Mouse (Mus musculus): ENCODE measurements at regions not wholly inside any gene's neighbourhood (a gene's known extent, or its start where the extent isn't known, plus 50 kb on each side); places are given as distances from the start of the nearest gene placed in this dataset.

DNA sequence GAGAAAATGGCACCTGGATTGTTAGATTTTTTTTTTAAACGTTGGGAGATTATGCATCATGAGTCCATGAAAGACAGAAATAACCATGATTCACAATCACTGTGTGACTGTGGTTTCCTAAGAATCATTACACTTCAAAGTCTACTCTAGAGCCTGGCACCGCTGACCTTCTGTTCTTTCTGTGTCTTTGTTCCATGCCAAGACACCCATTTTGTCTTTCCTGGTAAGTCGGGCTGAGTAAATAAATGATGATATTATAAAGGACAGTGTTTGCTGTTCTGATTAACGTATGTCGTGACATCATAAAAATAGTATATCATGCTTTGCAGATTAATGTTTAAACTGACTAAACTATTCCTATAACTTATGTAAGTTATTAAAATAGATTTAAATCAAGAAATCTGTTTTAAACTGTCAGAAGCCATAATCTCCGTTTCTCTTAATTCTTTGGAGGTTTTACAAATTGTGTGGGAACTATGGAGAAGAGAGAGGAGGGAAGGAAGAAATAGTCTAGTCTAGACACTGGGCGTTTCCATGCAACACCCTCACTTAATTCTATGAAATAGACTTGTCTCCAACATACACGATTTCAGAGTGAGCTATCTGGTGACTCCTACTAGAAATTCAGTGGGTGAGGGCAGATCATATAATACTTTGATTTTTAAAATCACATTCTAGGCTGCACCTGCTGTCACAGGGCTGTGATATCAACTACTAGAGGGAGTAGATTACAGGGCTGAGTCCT, 388.7 kb downstream of the Klf5 start:
- no peak for DNase-seq (ENCODE audit: low spot score in 2 of 2)
- intact Hi-C loops (cut with DNase I): no loop called here

DNA sequence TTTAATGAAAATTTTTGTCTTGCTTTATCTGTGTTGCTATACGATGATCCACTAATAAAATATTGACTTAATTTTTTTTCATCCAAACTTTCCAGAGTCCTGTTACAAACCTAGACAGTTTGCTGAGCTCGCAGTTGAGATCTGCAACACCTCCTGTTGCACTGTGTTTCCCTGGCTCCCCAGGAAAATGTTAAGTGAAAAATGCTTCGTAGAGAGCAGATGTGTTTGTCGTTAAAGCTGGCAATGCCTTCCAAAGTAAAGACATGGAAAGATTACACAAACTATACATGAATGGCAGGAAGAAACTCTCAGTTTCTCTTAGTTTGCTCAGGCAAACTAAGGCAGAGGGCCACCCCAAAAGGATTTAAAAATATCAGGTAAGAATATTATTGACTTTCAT, 389.9 kb downstream of the Klf5 start:
- DNase-seq (ENCODE audit: low spot score in 2 of 2): no peak
- intact Hi-C loops (cut with DNase I): no loop called here

DNA sequence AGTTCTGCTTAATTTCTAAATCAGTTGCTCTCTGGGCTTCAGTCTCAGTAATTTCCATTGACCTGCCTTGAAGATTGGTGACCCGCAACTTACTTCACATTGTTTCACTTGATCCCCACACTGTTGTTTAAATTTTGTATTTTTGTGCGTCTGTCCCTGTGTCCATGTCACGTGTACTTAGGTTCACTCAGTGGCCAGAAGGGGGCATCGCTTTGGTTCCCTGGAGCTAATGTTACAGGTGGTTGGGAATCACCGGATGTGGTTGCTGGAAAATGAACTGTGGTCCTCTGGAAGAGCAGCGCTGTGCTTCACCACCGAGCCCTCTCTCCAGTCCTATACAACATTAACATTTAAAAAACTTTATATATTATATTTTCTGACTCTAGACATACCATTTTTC, 397.8 kb downstream of the Klf5 start:
- DNase-seq (ENCODE audit: low spot score in 2 of 2): no peak
- intact Hi-C loops (cut with DNase I): no loop called here

DNA sequence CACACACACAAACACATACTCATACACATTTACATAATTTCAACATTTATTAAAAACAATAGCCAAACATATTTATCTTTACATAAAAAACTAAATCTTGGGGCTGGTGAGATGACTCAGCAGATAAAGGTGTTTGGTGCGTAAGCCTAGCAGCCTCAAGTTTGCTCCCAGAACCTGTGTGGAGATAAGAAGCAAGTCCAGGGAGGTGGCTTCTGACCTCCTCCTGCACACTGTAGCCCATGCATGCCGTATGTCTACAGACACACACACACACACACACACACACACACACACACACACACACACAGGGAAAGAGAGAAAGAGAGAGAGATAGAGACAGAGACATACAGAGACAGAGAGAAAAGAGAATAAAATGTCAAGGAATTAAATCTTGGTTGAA, 401.1 kb downstream of the Klf5 start:
- intact Hi-C loops (cut with DNase I): no loop called here
- DNase-seq (ENCODE audit: low spot score in 2 of 2): no peak

DNA sequence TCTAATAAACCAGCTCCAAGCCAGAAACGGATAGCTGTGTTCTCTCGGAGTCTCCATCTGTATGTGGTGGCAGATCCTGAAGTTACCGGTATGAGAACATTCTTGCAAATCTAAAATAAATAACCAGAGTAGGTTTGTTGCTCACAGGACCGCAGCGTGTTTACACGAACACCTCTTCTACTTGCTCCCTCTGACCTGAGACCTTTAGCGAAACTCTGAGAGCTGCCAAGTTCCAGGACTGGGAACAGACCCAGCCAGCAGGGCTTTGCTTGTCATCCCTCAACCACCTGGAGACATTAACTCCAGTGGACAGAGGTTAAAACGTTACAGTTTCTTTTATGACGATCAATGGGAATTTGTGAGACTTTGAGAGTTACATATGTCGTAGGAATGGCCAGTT, 407.5 kb downstream of the Klf5 start:
- intact Hi-C loops (cut with DNase I): no loop called here
- DNase-seq (ENCODE audit: low spot score in 2 of 2): no peak

DNA sequence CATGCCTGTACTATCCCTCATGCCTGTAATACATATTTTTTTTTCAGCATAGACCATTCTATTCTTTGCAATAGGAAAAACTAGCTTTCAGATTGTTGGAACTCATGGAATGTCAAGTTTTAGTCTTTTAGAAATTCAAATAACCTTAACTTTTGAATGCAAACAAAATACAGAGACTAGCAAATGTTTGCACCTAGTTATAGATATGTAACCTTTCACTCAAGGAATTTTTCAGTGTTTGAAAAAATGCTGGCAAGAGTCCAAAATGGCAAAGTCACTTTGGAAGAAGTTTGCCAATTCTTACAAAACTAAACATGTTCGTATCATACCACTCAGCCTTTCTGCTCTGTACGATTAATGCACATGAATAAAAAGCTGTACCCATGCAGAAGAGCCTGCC, 409.6 kb downstream of the Klf5 start:
- no peak for DNase-seq (ENCODE audit: low spot score in 2 of 2)
- intact Hi-C loops (cut with DNase I): no loop called here

DNA sequence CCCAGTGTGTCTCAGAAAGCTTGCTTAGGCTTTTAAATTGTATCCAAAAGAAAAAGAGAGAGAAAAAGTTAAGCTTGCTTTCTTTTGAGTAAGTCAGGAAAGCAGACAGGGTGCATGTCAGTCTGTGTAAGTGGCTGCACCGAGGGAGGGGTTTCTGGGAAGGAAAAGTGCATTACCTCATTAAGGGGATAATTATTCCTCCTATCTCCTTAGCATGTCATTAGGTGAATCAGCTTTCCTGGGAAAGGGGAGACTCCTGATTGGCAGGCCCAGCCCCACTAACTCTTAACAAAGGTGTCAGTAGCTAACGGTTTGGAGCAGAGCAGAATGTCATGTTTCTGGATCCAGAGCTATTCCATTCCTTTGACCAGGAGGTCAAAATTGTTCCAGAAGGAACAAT, 411.3 kb downstream of the Klf5 start:
- intact Hi-C loops (cut with DNase I): no loop called here
- DNase-seq (ENCODE audit: low spot score in 2 of 2): no peak

DNA sequence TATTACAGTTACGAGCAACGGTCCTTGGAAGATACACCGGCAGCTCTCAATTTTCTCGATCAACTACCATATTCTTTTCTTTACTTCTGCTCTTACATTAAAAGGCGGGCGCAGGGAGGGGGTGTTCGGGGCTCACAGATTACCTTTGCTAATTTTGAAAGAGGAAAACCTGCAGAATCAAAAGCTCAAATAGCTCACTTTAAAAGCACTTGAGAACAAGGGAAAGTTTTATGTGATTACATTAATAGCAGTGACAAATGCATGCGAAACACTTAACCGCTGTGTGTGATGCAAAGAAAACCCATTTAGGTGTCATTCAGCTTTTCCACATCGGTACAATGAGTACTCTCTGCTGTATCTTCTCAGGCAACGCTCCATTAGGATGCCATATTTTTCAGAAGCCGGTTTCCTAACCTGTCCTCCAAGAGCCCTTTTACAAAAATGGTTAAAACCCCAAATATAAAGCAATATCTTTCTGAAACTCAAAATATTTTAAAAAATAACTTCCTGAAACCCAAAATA, 412.2 kb downstream of the Klf5 start:
- no peak for DNase-seq (ENCODE audit: low spot score in 2 of 2)
- intact Hi-C loops (cut with DNase I): no loop called here

DNA sequence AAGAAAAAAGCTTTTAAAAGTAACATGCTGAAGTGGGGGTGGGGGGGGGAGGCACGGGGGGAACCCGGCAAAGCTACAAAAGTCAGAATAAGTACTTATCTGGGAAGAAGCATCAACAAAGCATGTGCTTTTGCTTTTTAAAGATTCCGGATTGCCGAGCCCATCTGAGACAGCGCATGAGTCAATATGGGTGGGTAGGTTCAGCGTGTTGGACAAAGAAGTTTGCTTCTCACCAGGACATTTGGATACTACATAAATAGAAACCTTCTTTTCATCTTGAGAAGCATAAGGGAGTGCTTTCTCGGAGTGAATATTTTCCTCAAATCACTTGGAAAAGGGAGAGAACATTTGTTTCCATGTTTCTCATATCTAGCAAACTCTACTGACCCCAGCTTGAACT, 414.1 kb downstream of the Klf5 start:
- intact Hi-C loops (cut with DNase I): no loop called here
- peak in 1 of 2 experiments; percentile 44 for DNase-seq (ENCODE audit: low spot score in 2 of 2)

DNA sequence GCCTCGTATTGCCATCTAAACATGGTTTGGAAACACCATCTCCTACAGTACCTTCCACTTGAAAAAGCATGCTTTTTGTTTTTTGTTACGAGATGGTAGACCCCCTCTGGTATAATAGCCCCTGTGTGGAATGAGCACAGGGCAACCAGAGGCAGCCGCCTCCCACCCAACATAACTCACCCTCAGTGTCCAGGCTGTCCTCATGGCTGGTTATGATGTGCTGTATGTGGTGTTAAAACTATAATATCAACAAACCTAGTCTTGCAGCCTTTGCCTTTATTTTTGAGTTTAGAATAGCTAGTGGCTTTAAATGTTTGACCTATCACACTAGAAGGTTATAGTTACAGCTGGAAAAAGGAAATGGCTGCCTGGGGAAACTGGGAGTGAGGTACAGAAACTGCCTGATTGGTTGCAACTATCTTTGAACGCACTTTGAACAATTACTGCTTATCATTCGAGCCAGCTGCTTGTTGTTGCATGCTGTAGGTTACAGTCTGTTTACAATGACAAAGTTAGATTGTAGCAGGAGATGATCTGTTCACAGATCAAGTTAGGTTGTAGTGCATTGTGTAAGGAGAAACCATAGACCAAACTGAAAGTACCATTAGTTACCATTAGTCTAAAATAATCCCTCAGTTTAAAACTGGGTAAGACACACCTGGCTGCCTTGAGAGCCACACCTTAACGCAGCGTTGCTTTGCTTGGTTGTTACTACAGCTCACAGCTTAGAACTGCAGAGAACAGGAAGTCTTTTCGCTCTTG, 414.8 kb downstream of the Klf5 start:
- intact Hi-C loops (cut with DNase I): no loop called here
- DNase-seq (ENCODE audit: low spot score in 2 of 2): no peak

DNA sequence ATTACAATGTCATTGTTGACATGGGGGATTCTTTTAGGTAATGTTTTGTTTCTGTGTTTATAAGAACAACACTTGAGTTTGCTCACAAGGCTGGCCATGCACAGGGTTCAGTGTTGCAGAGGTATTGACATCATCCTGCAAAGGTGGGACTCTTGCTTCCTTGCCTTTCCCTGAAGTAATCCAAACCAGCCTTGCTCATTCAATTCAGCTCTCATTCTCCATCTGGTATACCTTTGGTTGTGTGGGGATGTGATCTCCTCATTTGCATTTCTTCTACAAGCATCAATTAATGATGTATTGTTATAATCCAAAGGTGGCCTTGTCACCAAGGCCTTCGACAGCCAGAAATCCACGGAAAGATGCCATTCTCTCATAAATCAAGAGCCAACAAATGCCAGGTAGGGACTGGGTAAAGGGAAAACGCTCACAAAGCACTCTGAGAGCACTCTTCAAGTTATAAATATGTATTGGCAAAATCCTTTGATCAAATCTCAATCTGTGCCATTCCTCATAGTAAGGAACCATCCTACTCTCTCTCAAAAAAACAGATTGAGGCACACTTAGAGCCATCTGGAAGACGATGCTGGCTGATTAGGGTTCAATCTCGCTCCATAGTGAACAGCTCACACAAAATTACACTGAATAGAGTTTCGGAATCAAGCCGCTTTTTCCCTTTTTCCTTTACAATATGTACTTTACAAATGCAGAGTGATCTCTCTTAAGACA, 435.1 kb downstream of the Klf5 start:
- intact Hi-C loops (cut with DNase I): no loop called here
- no peak for DNase-seq (ENCODE audit: low spot score in 2 of 2)

DNA sequence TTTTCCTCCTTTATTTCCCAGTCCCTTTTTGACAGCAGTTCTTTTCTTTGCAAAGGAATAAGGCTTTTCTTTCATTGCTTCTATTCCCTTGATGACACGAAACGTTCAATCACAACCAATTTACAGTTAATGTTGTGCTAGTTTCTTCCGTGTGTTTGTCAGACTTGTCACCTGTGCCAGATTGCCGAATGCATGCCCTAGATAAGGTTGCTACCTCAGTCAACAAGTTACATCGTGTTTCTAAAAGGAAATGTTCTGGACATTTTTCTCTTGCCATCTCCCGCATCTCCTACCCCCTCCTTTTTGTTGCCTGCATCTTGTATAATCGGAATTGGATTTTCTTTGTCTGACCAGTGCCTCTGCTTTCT, 435.7 kb downstream of the Klf5 start:
- intact Hi-C loops (cut with DNase I): no loop called here

DNA sequence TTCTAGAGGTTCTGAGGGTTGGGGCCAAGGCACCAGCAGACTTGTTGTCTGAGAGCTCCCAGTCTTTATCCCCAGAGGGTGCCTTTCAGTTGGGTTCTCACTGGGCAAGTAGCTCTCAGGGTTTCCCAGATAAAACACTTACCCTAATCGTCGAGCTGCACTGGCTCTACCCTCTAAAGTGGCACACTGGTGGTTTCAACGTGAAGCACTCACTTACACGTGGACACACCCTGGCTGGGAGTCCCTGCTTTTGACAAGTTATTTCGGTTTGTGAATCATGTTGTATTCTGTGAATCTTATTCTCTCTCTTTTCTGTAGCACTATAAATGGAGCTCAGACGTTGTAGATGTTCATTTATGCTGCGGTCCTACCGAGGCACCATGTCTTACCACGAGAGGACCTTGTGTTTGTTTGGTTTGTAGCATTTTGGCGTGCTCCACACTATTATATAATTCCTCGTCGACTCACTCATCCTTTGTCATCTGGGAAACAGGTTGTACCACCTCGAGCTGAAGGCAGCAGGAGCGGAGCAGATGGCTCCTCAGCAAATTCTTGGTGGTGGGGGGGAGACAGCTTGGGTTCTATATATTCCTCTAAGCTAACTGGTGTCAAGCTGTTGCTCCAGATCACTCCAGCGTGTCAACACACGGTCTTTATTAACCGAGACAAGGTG, 445.3 kb downstream of the Klf5 start:
- peak; percentile 41 to 59 for DNase-seq (ENCODE audit: low spot score in 2 of 2)
- intact Hi-C loops (cut with DNase I): loop anchor here (10.0 kb wide), 1 partner anchor 599 kb away; no protein-coding TSS in a partner anchor

More for the DNA sequence above, 435.7 kb downstream of the Klf5 start:
- no peak for DNase-seq (ENCODE audit: low spot score in 2 of 2)

DNA sequence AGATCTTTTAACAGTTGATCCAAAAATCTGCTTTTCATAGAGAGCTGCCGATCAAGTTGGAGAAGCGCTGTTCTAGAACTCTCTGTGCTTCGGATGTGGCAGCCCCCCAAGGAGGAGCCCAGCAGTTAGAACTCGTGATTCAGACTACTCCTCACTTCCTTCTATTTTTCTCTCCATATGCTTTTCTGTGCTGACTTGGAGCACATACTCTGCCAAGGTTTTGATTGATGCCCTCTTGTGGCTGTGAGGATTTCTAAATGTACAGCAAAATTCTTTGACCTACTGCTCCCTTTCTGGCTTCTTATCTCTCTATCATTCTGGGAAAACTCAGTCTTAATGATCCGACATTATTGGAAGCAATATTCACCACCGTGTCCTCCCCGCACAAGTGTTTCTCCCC, 446.7 kb downstream of the Klf5 start:
- intact Hi-C loops (cut with DNase I): loop anchor here (5.0 to 10.0 kb wide), 3 partner anchors 147 to 600 kb away; no protein-coding TSS in a partner anchor
- DNase-seq (ENCODE audit: low spot score in 2 of 2): no peak

DNA sequence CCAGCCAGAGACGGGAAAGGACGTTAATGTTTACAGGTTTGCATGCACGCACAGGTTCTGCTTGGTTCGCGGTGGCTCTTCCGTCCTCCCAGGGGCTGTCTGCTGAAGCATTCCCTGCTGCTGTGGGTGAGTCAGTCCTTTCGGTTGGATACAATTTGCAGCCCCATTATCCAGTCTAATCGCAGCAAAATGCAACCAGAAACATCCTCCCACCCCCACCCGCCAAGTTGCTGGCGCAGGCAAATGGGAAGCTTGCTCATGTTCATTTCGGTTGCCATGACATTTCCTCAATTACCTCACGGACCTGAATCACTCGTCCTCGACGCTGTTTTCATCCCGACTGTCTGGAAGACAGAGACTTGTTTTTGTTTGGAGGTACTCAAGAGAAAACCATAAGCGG, 449.7 kb downstream of the Klf5 start:
- DNase-seq (ENCODE audit: low spot score in 2 of 2): peak; percentile 31 to 54
- intact Hi-C loops (cut with DNase I): loop anchor here (5.0 to 10.0 kb wide), 3 partner anchors 144 to 603 kb away; no protein-coding TSS in a partner anchor

DNA sequence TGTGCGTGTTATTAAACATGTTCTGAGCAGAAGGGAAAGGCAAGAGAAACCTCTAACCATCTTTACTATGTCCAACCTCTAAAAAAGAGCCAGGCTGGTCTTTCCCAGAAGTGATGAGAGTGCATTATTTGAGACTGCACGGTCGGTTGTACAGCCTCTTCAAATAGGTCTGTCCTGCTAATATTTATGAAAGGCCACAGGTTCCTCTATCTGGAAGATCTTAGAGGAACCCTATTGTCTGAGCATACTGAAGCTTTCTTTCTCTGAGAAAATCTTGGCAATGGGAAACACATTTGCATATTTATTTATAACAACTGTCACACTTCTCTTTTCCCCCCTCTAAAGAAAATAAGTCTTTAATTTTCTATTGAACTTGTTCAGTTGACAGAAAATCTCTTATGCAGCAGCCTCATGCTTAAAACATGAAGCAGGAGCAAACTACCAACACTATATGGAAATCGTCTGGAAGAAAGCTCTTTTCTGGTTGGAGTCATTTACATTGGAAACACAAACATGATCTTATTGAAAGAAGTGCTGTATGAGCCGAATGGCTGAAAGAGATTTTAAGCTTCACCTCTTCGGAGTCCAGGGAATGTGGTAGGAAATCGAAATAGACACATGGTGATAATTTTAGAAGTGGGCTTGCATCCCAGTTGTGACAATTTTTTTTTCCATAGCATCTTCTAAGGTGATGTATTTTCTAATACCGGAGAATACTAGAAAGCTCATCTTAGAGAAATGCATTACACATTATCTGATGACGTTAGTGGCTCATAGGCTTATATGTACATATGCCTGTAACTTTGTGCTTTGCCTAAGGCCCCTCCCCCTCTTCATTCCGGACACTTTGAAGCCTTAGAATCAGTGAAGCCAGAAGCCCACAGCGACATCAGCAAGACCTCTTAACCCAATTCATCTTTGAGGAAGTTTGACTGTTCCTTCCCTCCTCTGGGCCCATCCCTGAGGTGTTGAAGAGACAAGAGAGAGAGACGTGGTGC, 451.1 kb downstream of the Klf5 start:
- intact Hi-C loops (cut with DNase I): loop anchor here (5.0 to 10.0 kb wide), 3 partner anchors 143 to 605 kb away; no protein-coding TSS in a partner anchor

DNA sequence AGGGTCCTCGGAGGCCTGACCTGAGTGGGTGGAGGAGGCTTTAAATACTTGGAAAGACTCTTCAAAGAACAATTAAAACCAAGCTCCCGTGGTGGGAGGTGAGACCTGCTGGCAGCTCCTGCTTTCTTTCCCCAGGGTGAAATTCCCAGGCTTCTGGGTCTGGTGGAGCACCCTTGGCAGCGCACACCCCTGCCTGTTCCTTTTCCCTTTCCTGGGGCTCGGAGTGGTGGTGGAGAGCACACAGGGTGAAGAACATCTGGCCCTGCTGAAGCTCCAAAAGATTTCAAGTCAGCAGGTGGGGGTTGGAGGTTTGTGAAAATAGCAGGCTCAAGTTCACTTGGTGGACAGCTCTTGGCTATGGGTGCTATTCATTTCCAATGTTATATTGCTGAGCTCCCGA, 459.6 kb downstream of the Klf5 start:
- intact Hi-C loops (cut with DNase I): no loop called here
- DNase-seq (ENCODE audit: low spot score in 2 of 2): no peak

More for the DNA sequence above, 451.1 kb downstream of the Klf5 start:
- no peak for DNase-seq (ENCODE audit: low spot score in 2 of 2)

DNA sequence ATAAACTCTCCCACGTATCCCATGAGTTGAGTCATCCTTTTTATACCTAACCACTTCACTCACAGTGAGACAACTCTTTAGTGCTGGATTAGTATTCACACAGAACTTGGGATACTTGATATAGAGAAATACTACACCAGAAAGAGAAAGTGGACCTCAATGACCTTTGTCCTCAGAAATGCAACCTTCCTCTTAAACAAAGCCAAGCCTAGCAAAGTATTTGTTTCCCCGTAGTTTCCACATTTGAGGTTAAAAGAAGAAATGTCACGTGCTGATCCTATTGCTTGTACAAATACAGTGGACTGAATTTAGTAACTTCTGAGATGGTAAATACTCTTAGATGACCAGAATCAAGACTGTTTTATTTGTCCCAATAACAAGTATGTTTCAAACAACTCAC, 464.8 kb downstream of the Klf5 start:
- DNase-seq (ENCODE audit: low spot score in 2 of 2): no peak
- intact Hi-C loops (cut with DNase I): no loop called here

DNA sequence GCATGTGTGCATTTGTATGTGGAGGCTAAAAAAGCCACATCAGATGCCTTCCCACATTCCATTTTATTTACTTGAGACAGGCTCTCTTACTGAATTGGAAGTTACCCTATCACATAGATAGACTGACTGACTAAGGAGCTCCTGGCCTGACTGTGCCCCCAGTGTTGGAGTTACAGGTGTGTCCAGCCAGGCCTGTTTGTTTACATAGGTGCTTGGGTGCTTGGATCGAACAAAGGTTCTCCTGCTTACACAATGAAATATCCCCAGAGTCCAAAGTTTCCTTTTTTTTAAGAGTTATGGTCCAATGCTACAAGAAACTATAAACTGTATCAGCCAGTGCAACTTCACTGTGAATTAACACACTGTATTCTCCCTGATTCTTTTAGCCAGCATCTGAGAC, 472.5 kb downstream of the Klf5 start:
- no peak for DNase-seq (ENCODE audit: low spot score in 2 of 2)
- intact Hi-C loops (cut with DNase I): no loop called here

All from left cerebral cortex, postnatal 36 days (tissue).